Mouse (Mus musculus) retina, adult 2 months (tissue): ENCODE data around the gene Sall1.

Experiments used
- DNase-seq: peaks from one replicate; pipeline ENCODE4 v3.0.0-alpha.2; 2012; ENCODE audit warnings: low read depth, low spot score

Gene Sall1

DNA sequence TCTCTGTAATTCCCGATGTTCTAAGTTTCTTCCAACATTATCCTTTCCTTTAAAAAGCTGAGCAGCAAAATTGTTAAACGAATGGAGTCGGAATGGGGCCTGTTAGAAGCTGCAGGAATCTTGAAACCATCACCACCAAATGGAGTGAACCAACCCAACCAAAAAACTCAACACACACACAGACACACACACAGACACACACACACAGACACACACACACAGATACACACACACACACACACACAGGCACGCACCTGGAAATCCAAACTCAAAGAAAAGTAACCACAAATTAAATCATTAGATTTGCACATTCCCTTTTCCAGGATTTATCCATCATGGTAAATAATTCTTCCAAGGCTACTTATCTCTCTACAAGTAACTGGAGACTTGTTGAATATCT is 5.0 kb downstream of the Sall1 start:
- no peak for DNase-seq

DNA sequence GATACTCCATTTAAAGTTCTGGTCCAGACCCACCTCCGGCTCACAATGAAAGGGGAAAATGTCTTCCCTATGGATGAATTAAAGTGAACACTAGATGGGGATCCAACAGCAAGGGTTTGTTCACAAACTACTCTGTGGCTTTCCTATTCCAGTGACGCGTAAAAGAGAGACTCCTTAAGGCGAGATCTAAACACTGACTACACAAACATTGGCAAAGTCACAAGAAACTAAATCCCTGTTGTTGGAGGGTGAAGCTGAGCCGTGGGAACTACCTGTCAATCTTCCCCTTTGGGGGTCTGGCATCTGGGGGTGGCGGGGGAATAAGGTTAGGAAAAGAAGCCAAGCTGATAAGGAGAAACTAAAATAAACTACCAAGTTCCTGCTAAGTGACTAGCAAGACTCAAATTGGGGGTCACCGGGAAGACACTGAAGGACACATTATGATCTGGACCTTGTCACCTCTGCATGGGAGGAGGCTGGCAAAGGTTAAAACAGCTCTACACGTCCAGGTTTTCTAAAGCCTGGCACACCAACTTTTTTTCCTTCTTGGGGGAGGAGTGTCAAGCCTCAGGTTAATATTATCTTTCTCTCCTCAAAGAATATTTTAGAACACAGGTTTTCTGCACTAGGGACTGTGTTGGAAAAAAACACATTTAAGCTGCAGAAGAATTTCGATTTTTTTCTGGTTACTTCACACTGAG is 6.3 kb downstream of the Sall1 start:
- DNase-seq: no peak

DNA sequence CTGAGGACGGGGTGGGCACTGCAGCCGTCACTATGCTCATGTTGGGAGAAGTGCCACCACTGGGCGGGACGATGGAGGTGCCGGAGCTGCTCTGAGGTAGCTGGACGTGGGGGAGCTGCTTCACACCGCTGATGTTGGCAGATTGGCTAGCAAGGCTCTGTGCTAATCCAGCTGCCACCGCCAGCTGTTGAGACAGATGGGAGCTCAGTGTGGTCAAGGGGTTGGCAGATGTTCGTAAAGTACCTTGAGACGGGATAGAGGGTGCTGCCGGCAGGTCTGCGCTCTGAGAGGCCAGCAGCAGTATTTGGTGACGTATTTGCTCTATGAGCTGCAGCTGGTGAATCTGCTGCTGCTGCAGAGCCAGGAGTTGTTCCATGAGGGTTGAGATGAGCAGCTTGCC is 11.6 kb downstream of the Sall1 start:
- peak; percentile 15 for DNase-seq

DNA sequence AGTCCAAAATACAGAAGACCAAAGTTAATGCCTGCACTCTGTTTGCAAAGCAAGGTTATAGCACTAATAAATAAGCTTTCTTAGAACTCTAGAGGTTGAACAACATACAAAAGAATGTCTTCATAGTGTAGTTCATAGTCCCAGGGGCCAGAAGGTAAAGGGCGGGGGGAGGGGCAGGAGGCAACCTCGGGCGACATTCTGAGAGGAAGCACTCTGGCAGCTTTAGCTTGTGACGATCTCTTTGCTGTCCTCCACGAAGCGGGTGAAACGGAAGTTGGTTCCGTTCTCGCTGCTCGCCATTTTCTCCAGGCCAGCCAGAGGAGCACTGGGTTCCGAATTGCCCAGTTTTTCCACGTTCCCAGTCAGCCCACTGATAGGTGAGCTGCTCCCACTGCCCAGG is 15.8 kb downstream of the Sall1 start:
- no peak for DNase-seq

DNA sequence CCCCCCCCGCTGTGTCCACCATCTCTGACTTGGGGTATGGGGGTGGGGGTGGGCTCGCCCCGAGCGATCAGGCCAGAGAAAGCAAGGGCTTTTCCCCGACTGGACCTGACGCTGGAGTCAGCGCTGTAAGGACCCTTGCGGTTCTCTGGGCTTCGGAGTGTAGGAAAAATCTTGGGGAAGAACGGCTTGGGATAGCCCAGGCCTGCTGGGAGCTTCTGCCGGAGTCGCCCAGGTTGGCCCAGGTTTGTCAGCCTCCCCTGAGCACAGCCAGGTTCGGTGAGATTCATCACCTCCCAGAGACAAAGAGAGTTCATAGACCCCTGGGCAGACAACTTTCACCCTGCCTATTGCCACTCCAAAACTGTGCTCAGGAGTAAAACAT is 17.8 kb downstream of the Sall1 start:
- DNase-seq: no peak

DNA sequence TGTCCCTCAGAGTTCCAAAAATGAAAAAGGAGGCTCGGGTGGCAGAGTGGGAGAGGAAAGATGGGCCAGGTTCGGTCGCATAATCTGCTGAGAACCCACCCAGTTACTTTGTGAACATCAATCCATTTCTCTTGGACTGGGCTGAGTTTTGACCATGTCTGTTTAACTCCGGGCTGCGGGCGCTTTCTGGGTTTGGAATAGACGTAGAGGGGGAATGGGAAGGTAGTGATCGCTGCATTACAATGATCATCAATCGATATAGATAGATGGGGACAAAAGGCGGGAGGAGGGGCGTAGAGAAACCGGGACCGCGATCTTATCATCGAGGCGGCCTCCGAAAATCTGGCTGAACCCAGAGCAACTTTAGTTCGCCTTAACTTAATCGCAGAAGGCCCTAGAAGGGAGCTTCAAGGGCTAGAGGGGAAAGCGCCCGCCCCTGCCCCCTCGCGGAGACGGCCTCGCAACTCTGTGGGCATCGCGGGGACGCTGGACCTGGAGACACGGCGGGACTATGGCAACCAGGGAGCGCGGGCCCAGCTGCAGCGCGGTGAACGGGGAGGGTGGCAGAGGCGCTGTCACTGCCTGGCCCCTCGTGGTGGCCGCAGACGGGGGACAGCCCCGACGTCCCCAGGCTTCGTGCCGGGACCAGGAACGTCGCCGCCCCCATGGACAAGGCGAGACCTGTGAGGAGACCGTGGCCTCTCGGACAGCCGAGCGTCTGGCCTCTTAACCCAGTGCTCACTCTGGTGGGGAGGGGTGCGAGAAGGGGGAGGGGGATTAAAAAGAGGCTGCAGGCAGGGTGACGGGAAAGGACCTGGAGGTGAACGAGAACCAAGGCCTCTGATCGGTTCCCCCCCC is 18.5 kb downstream of the Sall1 start:
- DNase-seq: no peak

DNA sequence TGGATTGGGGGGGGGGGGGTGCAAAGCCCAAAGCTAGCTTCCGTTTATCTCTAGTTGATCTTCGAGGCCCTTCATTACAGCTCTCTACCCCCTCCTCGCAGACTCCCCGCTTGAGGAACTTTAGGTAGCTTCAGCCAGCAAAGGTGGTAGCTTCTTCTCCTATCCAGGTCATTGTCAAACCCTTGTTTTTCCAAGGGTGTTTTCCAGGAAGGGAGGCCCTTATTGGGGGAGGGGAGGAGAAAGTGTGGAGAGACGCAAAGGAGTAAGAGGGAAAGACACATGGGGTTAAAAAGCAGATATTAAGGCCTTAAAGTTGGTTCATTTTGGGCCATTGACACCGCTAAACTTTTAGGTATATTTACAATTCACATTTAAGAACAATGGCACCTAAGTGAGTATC is 19.2 kb downstream of the Sall1 start:
- DNase-seq: no peak

DNA sequence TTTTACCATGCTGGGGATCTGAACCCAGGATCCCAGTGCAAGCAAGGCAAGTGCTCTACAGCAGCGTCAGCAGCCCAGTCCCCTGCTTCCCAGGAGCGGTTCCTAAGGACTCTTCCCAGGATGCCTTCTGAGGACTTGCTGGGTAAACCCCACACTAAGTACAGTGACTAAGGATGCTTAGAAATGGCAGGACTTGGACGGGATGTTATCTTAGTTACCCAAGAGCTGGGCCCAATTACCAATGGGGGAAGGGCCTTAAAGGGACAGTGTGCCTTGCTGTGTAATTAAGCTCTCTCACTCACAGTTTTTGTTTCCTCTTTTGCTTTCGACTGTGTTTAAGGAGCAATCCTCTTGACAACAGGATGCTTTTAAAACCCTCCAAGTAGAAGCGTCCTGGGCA is 22.8 kb downstream of the Sall1 start:
- no peak for DNase-seq

DNA sequence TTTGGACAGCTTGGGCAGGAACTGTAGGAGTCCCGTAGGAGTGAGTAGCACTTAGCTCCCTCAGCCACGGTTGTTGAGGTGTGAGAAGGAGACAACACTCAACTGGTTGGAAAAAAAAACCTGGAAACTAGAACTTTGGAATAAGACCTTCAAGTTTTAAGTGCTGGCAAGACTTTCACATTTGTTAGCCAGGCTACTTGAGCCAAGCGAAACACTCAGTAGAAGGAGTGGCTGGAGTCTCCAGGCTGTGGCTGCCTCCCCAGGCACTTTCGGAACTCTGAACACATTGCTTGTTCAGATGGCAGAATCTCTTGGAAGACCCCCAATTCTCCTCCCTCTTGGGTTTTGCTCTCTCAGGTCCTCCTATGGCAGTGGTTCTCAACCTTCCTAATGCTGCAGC is 26.1 kb downstream of the Sall1 start:
- DNase-seq: no peak

DNA sequence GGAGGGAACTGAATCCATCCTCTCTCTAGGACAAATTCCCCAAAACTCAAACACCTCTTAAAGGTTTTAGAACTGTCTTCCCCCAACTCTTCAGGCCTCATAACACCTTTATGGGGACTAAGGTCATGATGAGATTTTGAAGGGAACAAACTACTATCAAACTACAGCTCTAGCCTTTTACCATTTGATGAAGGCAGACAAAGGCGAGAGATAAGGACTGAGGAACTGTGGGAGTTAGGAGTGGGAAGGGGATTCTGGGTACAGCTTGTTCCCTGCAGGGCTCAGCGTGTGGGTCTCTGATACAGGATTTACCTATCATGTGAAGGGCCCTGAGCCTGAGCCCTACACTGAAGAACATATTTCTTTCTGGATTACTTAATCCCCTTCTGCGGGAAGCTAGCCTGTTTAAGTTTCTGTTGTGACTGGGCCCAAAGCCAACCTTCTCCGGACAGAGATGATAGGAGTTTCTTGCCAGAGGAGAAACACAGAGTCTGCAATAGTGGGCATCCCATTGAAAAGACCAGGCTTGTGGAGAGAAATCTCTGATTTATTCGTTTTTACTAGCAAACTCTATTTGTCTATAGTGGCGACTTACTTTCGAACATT is 27.4 kb downstream of the Sall1 start:
- no peak for DNase-seq

DNA sequence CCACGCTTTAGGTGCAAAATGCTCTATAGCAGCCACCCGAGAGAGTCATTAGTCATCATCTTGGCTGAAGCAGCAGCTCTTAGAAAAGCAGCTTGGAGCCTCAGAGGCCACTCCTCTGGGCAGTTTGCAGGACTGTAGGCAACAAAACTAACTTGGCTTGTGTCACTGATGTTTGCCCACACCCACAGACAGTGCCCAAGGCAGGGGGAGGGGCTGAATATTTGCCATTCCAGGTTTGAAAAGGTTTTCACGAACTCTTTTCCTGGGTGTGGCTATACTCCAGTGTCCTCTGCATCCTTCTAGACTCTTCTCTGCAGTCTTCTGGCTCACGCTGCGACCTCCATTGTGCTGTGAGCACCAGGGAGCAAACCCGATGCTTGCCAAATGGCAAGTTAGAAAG is 28.4 kb downstream of the Sall1 start:
- DNase-seq: no peak

DNA sequence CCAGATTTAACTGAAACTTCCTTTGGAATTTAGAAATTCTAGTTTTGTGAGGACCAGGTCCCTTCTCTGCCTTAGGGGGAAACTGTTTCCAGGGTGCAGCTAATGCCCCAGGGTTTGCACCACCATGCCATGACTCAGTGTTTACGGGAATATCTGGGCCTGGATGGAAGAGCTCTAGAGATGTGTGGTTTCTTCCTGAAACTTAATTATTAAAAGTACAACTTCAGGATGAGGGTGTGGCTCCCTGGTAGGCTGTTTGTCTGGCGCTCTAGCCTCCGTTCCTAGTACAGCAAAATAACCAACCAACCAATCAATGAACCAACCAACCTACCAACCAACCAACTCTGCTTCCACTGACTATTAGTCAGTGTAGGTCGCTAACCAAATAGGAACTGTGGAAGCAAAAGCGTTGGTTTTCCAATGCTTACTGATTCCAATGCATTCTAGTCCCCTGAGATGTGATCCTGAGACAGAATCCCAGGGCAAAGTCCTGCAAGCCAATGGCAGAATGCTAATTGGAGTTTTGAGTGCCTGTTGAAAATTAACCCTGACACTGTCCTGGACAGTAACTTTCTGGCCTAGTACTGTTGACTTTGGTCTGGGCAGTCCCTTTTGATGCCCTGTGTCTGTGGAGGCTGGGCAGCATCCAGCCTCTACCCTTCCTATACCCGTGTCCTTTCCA is 31.0 kb downstream of the Sall1 start:
- DNase-seq: no peak

DNA sequence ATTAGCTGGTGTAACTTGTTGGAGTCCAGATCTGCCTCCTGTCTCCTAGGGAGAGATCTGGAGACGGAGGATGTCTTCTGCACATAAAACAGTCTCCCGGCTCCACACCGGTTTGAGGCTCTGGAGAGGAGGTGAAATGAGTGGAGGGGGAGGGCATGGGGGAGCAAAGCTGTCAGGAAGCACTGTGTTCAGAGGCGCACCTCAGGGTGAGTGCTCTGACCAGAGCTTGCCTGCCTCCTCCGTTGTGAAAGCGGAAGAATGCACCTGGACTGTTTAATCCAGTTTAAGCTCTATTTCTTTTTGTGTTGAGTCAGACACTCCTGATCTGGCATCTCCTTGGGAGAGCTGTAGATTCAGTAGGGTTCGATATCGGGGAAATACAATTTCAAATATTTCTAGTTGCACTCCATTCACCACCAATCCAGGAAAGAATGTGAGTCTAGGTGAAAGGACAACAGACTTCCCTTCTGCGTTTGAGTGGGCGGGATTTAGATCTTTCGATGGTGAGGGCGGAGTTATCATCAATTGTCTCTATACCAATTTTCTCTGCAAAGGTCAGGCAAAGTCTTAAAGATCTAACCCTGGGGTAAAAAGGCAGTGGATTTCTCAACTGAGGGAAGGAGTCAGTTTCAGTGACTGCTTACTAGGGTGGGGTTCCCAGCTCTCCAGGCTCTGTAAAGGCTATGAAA is 31.8 kb downstream of the Sall1 start:
- no peak for DNase-seq

DNA sequence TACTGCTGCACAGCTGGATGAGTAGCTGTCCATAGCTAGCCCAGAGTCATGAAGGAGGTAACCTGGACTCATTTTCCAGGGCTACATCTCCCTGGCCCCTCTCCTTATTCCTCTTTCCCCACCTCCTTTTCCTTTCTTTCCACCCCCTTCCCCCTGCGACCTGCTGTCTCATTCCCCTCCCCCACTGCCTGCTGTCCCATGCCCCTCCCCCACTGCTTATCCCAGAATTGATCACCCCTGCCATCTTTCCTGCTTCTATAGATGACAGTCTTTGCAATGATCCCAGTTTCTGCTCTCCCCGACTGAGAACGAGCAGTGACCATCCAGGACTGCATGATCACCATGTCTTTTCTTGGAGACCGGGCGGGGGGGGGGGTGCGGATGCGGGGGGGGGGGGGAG is 35.2 kb downstream of the Sall1 start:
- no peak for DNase-seq

DNA sequence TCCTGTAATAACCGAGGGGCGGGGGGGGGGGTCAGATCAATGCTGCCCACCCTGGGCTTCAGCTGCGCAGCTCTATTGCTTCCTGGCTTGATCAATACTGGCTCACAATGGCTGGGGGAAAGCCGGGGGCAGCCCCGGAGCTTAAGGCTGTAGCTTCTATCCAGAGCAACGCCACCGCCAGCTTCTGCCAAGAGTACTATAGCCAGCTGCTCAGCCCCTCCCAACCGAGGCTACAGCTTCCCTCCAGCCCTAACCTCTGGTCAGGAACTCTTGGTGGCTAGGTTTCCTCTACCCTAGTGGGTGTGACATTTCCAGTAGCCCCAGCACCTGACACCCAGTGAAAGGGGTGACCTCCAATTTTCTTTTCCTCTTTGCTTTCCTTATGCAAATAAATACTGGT is 36.8 kb downstream of the Sall1 start:
- no peak for DNase-seq

DNA sequence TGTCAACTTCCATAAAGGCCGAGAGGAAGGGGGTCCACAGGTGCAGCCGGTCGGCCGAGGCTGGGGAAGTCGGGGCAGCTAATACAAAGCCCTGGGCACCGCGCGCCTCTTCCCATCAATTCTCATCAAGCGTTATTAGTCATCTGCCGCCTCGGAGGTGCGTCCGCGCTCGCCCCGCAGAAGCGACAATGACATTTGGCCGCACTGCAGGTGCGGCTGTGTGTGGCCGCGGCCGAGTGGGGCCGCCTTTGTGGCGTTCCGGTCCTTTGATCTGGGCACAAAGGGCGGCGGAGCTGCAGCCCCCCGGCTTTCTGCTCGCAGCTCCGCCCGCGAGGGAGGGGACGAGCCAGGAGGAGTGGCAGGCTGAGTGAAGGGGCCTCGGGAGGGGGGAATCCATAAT is 37.5 kb downstream of the Sall1 start:
- DNase-seq: no peak

DNA sequence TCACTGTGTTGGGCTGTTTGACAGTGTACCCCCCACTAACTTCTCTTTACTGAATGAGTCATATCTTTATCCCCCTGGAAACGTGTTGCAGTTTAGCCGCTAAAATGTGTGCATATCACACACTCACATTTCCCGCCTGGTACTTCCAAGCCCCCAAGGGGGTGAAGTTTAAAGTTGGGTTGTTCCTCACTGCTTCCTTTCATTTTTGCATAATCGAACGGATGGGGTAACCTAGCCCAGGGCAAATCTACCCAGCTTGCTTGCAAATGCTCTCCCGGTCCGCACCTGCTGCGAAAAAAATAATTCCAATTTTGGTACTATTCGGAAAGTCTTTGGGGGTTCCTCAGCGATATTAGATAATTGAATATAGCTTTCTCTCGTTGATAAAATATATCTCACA is 38.2 kb downstream of the Sall1 start:
- DNase-seq: no peak

DNA sequence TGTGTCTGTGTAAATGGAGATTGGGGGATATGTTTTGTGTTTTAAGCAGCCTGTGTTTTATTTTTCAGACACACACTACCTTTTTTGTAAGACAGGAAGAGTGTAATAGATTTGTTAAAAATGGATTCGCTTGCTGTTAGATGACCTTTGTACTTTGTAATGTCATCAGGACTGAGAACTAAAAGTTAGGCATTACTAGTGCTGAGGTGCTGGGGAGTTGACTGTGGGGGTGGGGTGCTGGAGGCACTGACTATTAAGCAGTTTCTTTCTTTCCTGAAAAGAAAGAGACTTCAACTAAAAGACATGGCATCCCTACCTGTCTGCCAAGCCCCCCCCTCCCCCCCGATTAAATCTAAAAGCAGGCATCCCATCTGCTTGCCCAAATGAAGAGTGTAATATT is 39.9 kb downstream of the Sall1 start:
- DNase-seq: no peak

DNA sequence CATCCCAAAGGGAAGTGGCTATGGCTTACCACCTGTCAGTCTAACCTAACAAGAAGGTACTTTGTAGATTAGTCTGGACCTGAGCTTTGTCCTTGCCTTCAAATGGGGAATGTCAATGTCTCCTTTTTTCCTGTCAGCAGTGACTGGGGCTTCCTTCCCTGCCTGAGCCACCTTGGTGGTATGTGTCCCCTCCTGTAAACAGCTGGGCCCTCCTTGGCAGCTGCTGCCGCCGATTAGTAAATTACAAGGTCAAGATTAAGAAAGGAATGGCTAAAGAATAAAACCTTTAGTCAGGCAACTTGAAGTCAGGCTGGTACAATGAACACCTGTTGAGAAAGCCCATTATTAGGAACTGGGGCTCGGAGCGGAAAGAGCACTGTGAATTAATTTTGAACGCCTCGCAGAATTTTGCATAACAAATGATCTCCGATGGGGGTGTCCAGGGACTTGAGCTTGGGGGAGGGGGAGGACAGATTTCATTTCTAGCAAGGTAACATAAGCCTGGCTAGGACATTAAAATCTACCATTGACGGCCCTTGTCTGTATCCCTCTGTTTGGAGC is 40.5 kb downstream of the Sall1 start:
- no peak for DNase-seq

DNA sequence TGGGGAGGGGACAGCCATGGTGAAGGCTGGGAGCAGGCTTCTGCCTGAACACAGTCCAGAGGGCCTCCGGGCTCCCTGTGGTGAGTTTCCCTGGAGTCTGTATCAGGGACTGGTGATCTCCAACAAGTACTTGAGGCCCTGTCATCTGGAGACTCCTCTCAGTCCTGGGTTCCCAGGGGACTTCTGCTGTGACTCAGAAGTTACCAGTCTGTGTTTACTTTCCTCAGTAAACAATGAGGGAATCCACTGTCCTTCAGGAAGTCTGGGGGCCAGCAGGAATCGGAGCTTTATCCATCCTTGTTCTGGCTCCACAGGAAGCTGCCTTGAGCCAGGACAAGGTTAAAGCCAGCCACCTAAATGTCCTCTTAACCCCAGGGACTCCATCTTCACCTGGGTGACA is 41.8 kb downstream of the Sall1 start:
- no peak for DNase-seq

DNA sequence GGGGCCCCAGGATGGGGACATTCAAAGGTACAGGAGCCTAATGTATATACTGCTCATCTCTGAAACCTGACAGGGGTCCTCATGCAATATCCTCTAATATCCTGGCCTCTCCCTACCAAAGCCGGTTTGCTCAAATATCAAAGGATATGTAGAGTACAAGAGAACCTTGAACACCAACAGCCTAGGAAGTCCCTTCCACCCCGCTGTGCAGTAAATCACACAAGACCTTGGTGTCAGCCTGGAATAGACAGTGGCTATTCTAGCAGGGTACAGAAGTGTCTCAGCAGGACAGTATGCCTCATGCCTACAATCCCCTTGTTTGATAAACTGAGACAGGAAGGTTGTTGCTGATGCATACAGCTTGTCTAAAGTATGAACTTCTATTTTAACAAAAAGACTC is 46.7 kb downstream of the Sall1 start:
- DNase-seq: no peak
